Mouse (Mus musculus) v-Abl transformed pro-B cells (cell line): ENCODE results near the gene Wdpcp.

Experiments used
- in situ Hi-C, 2 experiments: fragments of 400-800 bp; cut with MboI; formaldehyde crosslinking; loops; one replicate each; pipeline ENCODE4 v1.15.1; 2025; ENCODE audit not compliant: unreplicated experiment in 2 of 2

The Wdpcp gene

GRCm38 (mm10) chr11:21713508-21713907, 141.5 kb downstream of the Wdpcp start:
- in situ Hi-C loops, result no loop called here

DNA sequence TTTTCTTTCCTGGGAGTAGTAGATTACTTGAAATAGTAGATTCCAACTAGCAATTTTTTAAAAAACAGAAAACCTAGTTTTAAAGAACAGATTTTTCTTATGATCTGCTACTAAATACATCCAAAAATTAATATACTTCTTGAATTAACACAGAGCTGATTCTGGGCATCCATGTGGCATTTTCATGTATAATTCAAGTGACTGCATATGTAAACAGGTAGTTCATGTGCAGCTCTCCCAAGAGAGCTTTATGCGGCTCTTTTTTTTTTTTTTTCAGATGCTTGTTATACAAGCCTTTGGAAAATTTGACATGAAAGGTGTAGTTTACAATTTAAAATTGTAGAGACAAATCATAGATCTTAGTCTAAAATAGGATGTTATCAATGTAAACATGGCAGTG, 142.0 kb downstream of the Wdpcp start:
- in situ Hi-C loops, result no loop called here

DNA sequence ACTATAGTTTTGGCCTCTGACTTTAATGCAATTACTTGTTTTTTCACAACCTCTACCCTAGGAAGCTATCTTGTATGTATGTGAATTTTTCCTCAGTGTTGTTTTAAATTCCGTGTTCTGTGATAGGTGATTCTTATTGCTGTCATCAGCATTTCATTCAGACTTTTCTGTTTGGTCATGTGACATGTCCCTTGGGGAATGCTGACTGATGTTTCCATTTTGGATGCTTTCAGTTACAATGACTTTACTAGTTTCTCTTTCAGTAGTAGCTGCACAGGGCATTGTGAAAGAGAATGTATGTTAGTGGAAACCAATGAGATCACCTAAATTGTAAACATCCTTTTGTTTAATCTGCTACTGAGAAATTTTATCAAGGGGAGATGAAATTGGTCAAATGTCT, 154.3 kb downstream of the Wdpcp start:
- in situ Hi-C loops, result no loop called here

GRCm38 (mm10) chr11:21729056-21729455, 157.0 kb downstream of the Wdpcp start:
- in situ Hi-C loops, result no loop called here

- in situ Hi-C loops, result no loop called here
Measured at GRCm38 (mm10) chr11:21729961-21730360, 157.9 kb downstream of the Wdpcp start.

DNA sequence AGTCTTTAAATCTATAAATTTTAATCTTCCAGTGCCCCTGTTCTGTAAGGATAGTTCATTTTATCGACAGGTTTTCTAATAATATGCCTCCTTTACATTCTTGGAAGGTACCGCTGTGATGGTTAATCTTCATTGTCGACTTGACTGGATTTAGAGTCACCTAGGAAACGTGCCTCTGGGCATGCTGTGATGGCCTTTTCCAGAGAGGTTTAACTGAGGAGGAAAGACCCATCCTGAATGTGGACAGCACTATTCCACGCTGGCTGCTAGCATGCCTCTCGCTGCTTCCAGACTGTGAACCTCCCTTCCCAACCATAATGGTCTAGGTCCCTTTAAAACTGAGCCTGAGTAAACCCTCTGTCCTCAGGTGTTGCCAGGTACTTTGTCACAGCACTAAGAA, 163.2 kb downstream of the Wdpcp start:
- in situ Hi-C loops, result no loop called here

- in situ Hi-C loops, result no loop called here
Measured at GRCm38 (mm10) chr11:21749487-21749886, 177.5 kb downstream of the Wdpcp start.

- in situ Hi-C loops, result no loop called here
Measured at GRCm38 (mm10) chr11:21763201-21763600, 191.2 kb downstream of the Wdpcp start.

DNA sequence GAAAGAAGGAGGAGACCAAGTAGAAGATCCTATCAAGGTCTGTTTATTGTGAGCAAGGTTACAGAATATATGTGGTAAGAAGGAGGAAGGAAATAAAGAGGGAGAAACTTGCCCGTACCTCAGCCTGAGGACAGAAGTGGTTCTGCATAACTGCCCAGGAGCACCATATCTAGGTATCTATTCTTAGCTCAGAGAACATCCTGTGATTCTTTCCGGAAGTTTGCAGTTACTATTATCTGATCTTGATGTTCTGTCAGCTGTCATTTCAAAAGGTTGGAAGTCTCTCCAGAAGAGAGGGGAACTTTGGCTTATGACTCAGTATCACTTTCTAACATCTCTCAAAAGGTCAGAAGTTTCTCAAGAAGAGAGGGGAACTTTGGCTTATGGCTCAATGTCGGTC, 216.8 kb downstream of the Wdpcp start:
- in situ Hi-C loops, result no loop called here

DNA sequence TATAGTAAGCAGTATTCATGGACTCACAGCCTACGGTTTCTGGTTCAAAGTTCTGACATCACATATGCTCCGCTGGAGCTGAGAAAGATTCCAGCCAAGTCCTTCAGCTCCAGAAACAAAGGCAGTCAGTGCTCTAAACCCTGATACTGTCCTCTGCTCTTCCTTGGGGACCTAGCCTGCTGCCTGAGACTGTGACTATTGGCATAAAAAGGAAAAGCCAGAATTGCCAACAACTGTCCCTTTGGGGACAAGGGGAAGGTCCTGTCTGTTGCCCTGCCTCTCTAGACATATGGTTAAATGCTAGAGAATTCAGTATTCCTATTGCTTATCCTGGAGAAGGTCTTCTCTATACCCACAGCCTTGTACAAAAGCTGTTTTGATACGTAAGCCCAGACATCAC, 252.9 kb downstream of the Wdpcp start:
- in situ Hi-C loops, result no loop called here

DNA sequence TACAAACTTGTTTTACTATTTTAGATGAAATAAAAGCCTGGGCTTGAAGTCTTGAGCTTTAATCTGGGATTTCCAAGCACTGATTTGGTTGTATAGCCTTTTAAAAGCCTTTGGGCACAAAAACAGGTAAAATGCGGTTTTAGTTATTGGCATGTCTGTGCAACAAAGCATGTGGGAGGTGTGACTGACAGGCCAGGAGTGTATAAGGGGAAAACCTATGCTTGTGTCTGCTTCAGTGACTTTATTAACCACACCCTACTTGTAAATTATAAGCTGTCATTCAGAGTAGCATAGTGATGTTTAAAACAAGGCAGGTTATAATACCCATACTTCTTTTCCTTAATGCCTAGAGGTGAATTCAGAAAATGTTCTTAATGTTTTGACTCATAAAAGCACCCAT, 254.5 kb downstream of the Wdpcp start:
- in situ Hi-C loops, result no loop called here

- in situ Hi-C loops, result no loop called here
Measured at GRCm38 (mm10) chr11:21847040-21847439, 275.0 kb downstream of the Wdpcp start.

- in situ Hi-C loops, result no loop called here
Measured at GRCm38 (mm10) chr11:21864000-21864399, 292.0 kb downstream of the Wdpcp start.

- in situ Hi-C loops, result no loop called here
Measured at GRCm38 (mm10) chr11:21864516-21864915, 292.5 kb downstream of the Wdpcp start.

GRCm38 (mm10) chr11:21868675-21869074, 296.6 kb downstream of the Wdpcp start:
- in situ Hi-C loops, result no loop called here

DNA sequence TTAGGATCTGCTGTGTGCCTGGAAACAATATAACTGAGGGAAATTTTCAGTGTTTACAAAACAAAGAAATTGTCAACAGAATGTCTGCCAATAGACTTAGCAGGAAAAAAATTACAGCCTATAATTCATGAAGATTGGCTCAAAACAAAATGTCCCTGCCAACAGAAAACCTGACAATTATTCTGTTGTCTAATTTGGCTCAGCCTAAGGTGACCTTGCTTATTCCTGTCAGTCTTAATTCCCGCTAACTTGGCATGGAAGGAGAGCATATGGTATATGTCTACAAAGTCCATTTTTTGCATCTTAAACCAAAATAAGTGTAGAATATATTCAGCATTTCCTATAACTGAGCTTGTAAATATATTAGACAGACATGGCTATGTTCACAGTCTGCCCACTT, 298.8 kb downstream of the Wdpcp start:
- in situ Hi-C loops, result no loop called here

DNA sequence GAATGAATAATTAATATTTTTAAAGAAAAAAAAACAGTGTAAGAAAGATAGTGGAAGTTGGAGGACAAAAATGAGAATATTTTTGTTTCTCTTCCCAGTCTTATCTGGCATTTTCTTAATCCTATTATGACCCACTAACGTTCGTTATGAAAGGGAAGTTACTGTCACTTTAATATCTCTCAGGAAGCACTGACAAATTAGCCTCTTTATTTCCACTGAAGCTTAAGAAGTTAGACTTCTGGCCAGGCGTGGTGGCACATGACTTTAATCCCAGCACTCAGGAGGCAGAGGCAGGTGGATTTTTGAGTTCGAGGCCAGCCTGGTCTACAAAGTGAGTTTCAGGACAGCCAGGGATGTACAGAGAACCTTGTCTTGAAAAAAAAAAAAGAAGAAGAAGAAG, 299.7 kb downstream of the Wdpcp start:
- in situ Hi-C loops, result no loop called here

- in situ Hi-C loops, result no loop called here
Measured at GRCm38 (mm10) chr11:21875077-21875476, 303.0 kb downstream of the Wdpcp start.

DNA sequence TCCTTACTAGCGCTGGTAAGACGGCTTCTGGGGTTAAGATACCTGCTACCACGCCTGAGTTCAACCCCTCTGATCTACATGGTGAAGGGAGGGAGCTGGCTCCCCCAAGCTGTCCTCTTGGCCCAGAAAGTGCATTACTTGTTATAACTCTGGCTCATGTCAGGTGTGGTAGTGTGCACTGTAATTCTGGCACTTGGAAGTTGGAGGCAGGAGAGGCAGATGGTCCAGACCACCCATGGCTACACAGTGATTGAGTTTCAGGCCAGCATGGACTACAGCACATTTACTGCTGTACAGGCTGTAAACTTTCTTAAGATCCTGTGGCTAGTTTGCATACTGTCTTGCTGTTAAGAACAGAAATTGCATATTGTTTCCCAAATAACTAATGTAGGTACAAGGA, 322.7 kb downstream of the Wdpcp start:
- in situ Hi-C loops, result no loop called here

DNA sequence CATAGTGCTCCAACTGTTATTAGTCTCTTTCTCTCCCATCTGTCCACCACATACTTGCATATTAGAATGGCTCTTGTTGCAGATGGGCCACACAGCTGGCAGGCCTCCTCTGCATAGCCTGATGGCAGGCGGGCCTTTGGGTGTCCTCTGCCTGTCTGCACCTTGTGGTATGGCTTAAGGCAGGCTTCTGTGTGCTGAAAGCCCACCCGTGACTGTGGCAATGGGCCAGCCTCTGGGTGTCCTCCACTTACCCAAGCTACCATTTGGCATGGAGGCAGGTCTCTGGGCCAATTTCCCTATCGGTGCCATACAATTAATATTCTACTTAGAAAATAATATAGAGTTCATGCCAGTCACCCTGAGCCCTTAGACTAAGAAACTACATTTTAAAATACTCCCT, 350.5 kb downstream of the Wdpcp start:
- in situ Hi-C loops, result no loop called here
